Mouse (Mus musculus) megakaryocyte, adult 5-6 weeks (primary cell): Measurements from ENCODE around the gene Gcc1. TPM values are rescaled to one million over a fixed set of nuclear protein-coding genes. Genes with fewer than 3 reads are reported as not detected.

ENCODE experiments used
- total RNA-seq, 2 experiments: library from RNA; stranded (forward) in 1 of 2; stranded (reverse) in 1 of 2; fragments of 153-499, 151-499 nt in 1 of 2; fragments of 221-1000, 200-1000 nt in 1 of 2; gene quantifications; 2 replicates each; pipeline versions ENCODE4 v1.2.3 to v1.2.4; 2015 to 2017

Gene Gcc1
- total RNA-seq, 2 experiments from 2014 or later = 4.8 to 14.2 TPM

Other genes with a start within 250 kb of the Gcc1 start
- gene Zfp800, start 30.4 kb downstream of the Gcc1 start, total RNA-seq (2015) = 29.3 and 40.3 TPM in 2 replicates
- 36.1 and 48.9 TPM in 2 replicates for gene Zfp800, start 30.4 kb downstream of the Gcc1 start, total RNA-seq (2017)
- gene Arf5, start 4.8 kb downstream of the Gcc1 start, total RNA-seq (2015) = 68.1 and 109 TPM in 2 replicates
- gene Arf5, start 4.8 kb downstream of the Gcc1 start, total RNA-seq (2017) = 48.1 and 70.7 TPM in 2 replicates
- gene Fscn3, start 601 bp downstream of the Gcc1 start, total RNA-seq (2015) = not detected in 2 replicates
- gene Fscn3, start 601 bp downstream of the Gcc1 start, total RNA-seq (2017) = not detected in 2 replicates
- gene Pax4, start 21.0 kb upstream of the Gcc1 start, total RNA-seq (2015) = not detected in 2 replicates
- gene Pax4, start 21.0 kb upstream of the Gcc1 start, total RNA-seq (2017) = not detected in 2 replicates
- gene Snd1, start 46.7 kb upstream of the Gcc1 start, total RNA-seq (2015) = 40.2 and 46.7 TPM in 2 replicates
- 76.9 and 86.3 TPM in 2 replicates for gene Snd1, start 46.7 kb upstream of the Gcc1 start, total RNA-seq (2017)